Mouse (Mus musculus): Measurements from ENCODE around the gene Acly.

GRCm38 (mm10) chr11:100527458-100528374 is at the start of gene Acly:
- TF ChIP-seq ZMIZ1 (IDR thresholded peaks at IDR 0.05; ENCODE audit: low read depth, low read length) (peak; percentile 98), POLR2A (IDR thresholded peaks at IDR 0.05; ENCODE audit: low read depth, low read length) (peak; percentile 100), HCFC1 (IDR thresholded peaks at IDR 0.05; ENCODE audit: low read depth, low read length) (peak; percentile 97), CTCF (conservative IDR thresholded peaks at IDR 0.05 in 1 of 2, IDR thresholded peaks at IDR 0.05 in 1 of 2; ENCODE audit: low read depth in 2 of 2, low read length in 2 of 2) (no peak), EP300 (IDR thresholded peaks at IDR 0.05; ENCODE audit: low read length) (no peak), NRF1 (IDR thresholded peaks at IDR 0.05; ENCODE audit: low read depth, low read length) (peak; percentile 29; the same call in 1 of the 2 replicates), MAX (IDR thresholded peaks at IDR 0.05; ENCODE audit: low read length) (no peak; the same call in 1 of the 2 replicates), JUN (IDR thresholded peaks at IDR 0.05; ENCODE audit: insufficient read depth, low read depth, low read length) (no peak), RCOR1 (conservative IDR thresholded peaks at IDR 0.05; ENCODE audit: low read depth, low read length) (no peak; the same call in 1 of the 2 replicates), RAD21 (IDR thresholded peaks at IDR 0.05; ENCODE audit: low read depth, low read length) (no peak)

All from CH12.LX (cell line).